Mouse (Mus musculus): ENCODE results near the gene Mapkapk3. TPM values are rescaled to one million over a fixed set of nuclear protein-coding genes. Genes with fewer than 3 reads are reported as not detected.

Gene Mapkapk3
- polyA plus RNA-seq, 1 experiment: 28.2 TPM

GRCm38 (mm10) chr9:107245311-107245710 lies 44.4 kb downstream of the Mapkapk3 start:
- 70% methylated on average over 4 of the region's 4 CpGs for WGBS
- no peak for DNase-seq (ENCODE audit: low read depth, low spot score)

DNA sequence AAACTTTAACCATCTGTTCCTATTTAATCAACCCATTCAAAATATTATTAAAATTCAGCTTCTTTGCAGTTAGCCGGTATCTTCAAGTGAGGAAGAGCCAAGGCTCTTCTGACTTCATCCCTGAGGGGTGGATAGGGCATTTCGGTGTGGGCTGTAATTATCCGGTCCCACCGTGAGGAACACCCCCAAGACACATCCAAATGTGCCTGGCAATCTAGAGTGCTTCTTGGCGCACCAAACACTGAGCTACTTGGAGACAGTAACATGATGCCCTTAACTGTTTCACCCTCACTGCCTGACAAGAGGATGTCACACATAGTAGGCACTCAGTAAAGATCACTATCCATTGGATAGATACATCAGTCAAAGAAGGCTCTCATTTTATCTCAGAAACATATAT lies 53.5 kb downstream of the Mapkapk3 start:
- 65% methylated on average over 5 of the region's 5 CpGs for WGBS
- DNase-seq (ENCODE audit: low read depth, low spot score): no peak

DNA sequence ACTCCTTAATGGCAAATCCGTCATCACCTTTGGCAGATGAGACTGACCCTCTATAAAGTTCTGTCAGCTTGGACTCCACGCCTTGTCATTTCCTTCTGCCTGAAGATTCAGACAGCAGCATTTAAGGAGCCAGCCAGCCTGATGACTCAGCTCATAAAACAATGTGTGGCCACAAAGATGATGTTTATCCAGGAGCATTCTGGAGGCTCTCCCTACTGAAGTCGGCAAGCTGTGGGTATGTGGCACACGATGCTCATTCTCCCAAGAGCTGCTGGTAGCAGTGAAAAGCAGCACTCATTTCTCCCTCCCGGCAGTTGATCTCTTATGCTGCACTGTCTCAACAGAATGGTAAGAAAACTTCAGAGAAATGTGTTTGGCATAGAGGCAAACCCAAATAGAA lies 54.4 kb downstream of the Mapkapk3 start:
- 12% methylated on average over 5 of the region's 5 CpGs for WGBS

DNA sequence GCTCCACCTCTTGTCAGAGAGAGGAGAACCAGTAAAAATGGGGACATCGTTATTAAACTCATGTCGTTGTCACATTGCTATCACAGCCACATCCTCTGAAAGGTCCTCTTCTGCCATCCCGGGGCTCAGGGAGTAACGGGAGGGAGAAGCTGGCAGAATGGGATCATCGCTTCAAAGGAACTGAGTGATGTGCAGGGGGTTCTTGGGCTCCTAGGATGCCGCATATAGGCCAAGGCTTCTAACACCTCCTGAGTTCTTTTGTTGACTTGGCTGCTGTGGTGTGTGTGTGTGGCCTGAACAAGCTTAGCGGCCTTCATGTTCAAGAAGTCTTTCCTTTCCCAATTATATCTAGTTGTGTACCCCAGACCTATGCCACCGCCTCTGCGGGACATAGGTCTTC lies 57.5 kb downstream of the Mapkapk3 start:
- 25% methylated on average over 9 of the region's 9 CpGs for WGBS
- no peak for DNase-seq (ENCODE audit: low read depth, low spot score)

More for the DNA sequence above, 54.4 kb downstream of the Mapkapk3 start:
- DNase-seq (ENCODE audit: low read depth, low spot score): peak; percentile 24

DNA sequence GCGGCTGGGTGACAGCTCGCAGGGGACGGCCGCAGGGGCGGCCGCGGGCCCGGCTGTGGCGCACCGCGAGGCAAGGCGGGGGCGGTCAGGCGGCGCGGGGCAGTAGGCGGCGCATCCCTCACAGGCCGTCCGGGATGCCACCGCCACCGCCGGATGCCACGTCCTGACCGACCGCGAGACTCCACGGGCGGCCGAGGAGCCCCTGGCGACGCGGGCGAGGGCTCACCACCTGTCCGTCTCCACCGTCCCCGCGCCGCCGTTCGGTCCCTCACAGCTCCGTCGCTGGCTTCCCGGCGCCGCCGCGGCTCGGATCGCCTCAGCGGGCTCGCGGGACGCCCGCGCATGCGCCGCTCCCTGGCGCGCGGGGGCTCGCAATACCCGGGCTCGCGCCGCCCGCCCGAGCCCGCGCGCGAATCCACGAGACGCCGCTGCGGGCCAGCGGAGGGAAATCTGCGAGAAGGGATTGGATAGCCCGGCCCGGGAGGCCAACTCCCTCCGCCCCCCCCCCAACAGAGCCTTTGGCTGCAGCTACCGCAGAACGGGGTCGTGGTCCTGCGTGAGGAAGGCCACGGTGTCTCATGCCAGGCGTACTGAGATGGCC lies 58.0 kb downstream of the Mapkapk3 start, which contains the start of gene Dock3:
Dock3 (minus strand) TSS at position 371 of the 601 bp plus-strand sequence.
- no peak for DNase-seq (ENCODE audit: low read depth, low spot score)
- whole genome bisulfite sequencing: 2% methylated on average over 87 of the region's 87 CpGs

GRCm38 (mm10) chr9:107230991-107231538 lies 58.6 kb downstream of the Mapkapk3 start:
- DNase-seq (ENCODE audit: low read depth, low spot score): no peak
- WGBS: 2% methylated on average over 45 of the region's 50 CpGs

DNA sequence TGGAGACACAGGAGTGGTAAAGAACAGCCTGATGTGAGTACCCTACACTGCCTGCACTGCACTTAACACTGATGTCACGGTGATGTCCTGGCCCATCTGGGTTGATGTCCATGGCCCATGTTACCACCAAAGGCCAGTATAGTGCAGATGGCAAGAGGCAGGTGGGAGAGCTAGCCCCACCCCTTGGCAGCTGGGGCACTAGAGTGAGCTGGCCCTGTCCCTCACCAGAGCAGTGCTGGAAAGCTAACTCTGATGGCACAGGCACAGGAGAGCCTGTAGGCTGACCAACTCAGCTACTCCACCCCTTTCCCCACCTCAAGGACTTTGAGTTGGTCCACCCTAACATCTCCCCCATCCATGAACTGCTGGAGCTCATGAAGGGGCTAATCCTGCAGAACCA lies 65.1 kb downstream of the Mapkapk3 start:
- WGBS: 76% methylated on average over 1 of the region's 1 CpGs

More for the DNA sequence above, 65.1 kb downstream of the Mapkapk3 start:
- no peak for DNase-seq (ENCODE audit: low read depth, low spot score)

Other genes starting within 250 kb of the Mapkapk3 start
- gene Dock3, start 58.0 kb downstream of the Mapkapk3 start, polyA plus RNA-seq (2012; rRNA removed): 0.19 and 0.69 TPM in 2 replicates
- 12.5 and 14.3 TPM in 2 replicates for gene Cish, start 6.1 kb upstream of the Mapkapk3 start, polyA plus RNA-seq (2012; rRNA removed)
- gene Hemk1, start 48.5 kb upstream of the Mapkapk3 start, polyA plus RNA-seq (2012; rRNA removed): 12.2 and 12.8 TPM in 2 replicates
- 0.05 and 0.16 TPM in 2 replicates for gene 6430571L13Rik, start 50.7 kb upstream of the Mapkapk3 start, polyA plus RNA-seq (2012; rRNA removed)
- 2.2 and 4.1 TPM in 2 replicates for gene Cacna2d2, start 109.7 kb upstream of the Mapkapk3 start, polyA plus RNA-seq (2012; rRNA removed)
- 48.8 and 55.0 TPM in 2 replicates for gene Tmem115, start 244.1 kb upstream of the Mapkapk3 start, polyA plus RNA-seq (2012; rRNA removed)